Mouse (Mus musculus) heart, embryonic 11.5 days (tissue): ENCODE measurements at regions not wholly inside any gene's neighbourhood (a gene's known extent, or its start where the extent isn't known, plus 50 kb on each side); places are given as distances from the start of the nearest gene placed in this dataset.

ENCODE experiments used
- ATAC-seq: fragments of 200-750 bp; cut with Nextera tagmentation; replicated peaks from 2 replicates; pipeline ENCODE4 v1.8.0; 2017; ENCODE audit warnings: moderate library complexity; ENCODE audit not compliant: insufficient number of reproducible peaks, low FRiP score, low TSS enrichment
- H3K27ac ChIP-seq: fragments of 300-500 bp; sonication (generic); 2 replicates; pipeline ENCODE4 v1.5.1; 2014; ENCODE audit warnings: mild to moderate bottlenecking, low read depth, low read length
- H3K27me3 ChIP-seq: fragments of 300-500 bp; sonication (generic); 2 replicates; pipeline ENCODE4 v1.6.1; 2014; ENCODE audit warnings: mild to moderate bottlenecking, low read length, mixed read lengths; ENCODE audit not compliant: control insufficient read depth, insufficient read depth
- H3K36me3 ChIP-seq: fragments of 300-500 bp; sonication (generic); 2 replicates; pipeline ENCODE4 v1.6.1; 2014; ENCODE audit warnings: mild to moderate bottlenecking, low read length, moderate library complexity, mixed read lengths; ENCODE audit not compliant: control insufficient read depth, insufficient read depth
- H3K4me1 ChIP-seq: fragments of 300-500 bp; sonication (generic); 2 replicates; pipeline ENCODE4 v1.6.1; 2014; ENCODE audit warnings: low read length; ENCODE audit not compliant: control insufficient read depth, insufficient read depth
- H3K4me2 ChIP-seq: fragments of 300-500 bp; sonication (generic); 2 replicates; pipeline ENCODE4 v1.6.1; 2014; ENCODE audit warnings: mild to moderate bottlenecking, moderate library complexity
- H3K4me3 ChIP-seq: fragments of 300-500 bp; sonication (generic); 2 replicates; pipeline ENCODE4 v1.5.1; 2014; ENCODE audit warnings: low read depth, low read length
- H3K9ac ChIP-seq: fragments of 300-500 bp; sonication (generic); 2 replicates; pipeline ENCODE4 v1.6.1; 2014; ENCODE audit warnings: mild to moderate bottlenecking, low read depth, low read length, moderate library complexity
- H3K9me3 ChIP-seq: fragments of 300-500 bp; sonication (generic); replicated peaks from 2 replicates; pipeline ENCODE4 v1.6.1; 2016; ENCODE audit warnings: low read length; ENCODE audit not compliant: control insufficient read depth
- WGBS: fragments of 180-500 bp; shearing (Covaris S2); extraction: QIAGEN DNeasy Blood & Tissue Kit; methylation state at CpG from one replicate; pipeline ENCODE4 v1.1.7; 2014; ENCODE audit not compliant: insufficient replicate concordance; 5-methylcytosine and 5-hydroxymethylcytosine counted together

- H3K9ac ChIP-seq, result no peak overlapping the region
- no peaks in the 10 kb centered on the region for H3K4me1 ChIP-seq
- no peak for ATAC-seq
- no peak overlapping the region for H3K27ac ChIP-seq
- 80% methylated on average over 6 of the region's 6 CpGs for WGBS
- H3K9me3 ChIP-seq, result no peaks in the 10 kb centered on the region
- no peaks in the 10 kb centered on the region for H3K27me3 ChIP-seq
- no peak overlapping the region for H3K4me3 ChIP-seq
- H3K4me2 ChIP-seq, result no peak overlapping the region
- H3K36me3 ChIP-seq, result no peaks in the 10 kb centered on the region
Observed at GRCm38 (mm10) chr9:113158080-113158479, 550.0 kb downstream of the Pdcd6ip start.

- Histone ChIP-seq H3K9ac (no peak overlapping the region), H3K9me3 (no peaks in the 10 kb centered on the region), H3K36me3 (no peaks in the 10 kb centered on the region), H3K27ac (no peak overlapping the region), H3K4me3 (no peak overlapping the region), H3K4me1 (no peaks in the 10 kb centered on the region), H3K27me3 (no peaks in the 10 kb centered on the region), H3K4me2 (no peak overlapping the region)
- 80% methylated on average over 17 of the region's 17 CpGs for WGBS
- no peak for ATAC-seq
Observed at GRCm38 (mm10) chr9:113157474-113158076, 550.5 kb downstream of the Pdcd6ip start.

- Histone ChIP-seq H3K9me3 (no peaks in the 10 kb centered on the region), H3K27ac (no peak overlapping the region), H3K4me2 (no peak overlapping the region), H3K4me3 (no peak overlapping the region), H3K9ac (no peak overlapping the region), H3K36me3 (no peaks in the 10 kb centered on the region), H3K27me3 (no peaks in the 10 kb centered on the region), H3K4me1 (no peaks in the 10 kb centered on the region)
- no peak for ATAC-seq
- 55% methylated on average over 3 of the region's 3 CpGs for WGBS
Observed at GRCm38 (mm10) chr9:113156707-113157106, 551.4 kb downstream of the Pdcd6ip start.

- H3K9me3 ChIP-seq, result no peaks in the 10 kb centered on the region
- no peak overlapping the region for H3K4me2 ChIP-seq
- H3K27me3 ChIP-seq, result no peaks in the 10 kb centered on the region
- H3K9ac ChIP-seq, result no peak overlapping the region
- no peaks in the 10 kb centered on the region for H3K36me3 ChIP-seq
- 60% methylated on average over 5 of the region's 5 CpGs for WGBS
- H3K27ac ChIP-seq, result no peak overlapping the region
- no peak for ATAC-seq
- no peak overlapping the region for H3K4me3 ChIP-seq
- no peaks in the 10 kb centered on the region for H3K4me1 ChIP-seq
Observed at GRCm38 (mm10) chr9:113149084-113149483, 559.0 kb downstream of the Pdcd6ip start.

- 49% methylated on average over 2 of the region's 2 CpGs for WGBS
Observed at GRCm38 (mm10) chr9:113146571-113146970, 561.5 kb downstream of the Pdcd6ip start.

GRCm38 (mm10) chr9:113145036-113145435 lies 563.0 kb downstream of the Pdcd6ip start:
- Histone ChIP-seq H3K9ac (no peak overlapping the region), H3K27me3 (no peaks in the 10 kb centered on the region), H3K9me3 (no peaks in the 10 kb centered on the region), H3K4me3 (no peak overlapping the region), H3K4me2 (no peak overlapping the region), H3K36me3 (no peaks in the 10 kb centered on the region), H3K4me1 (no peaks in the 10 kb centered on the region), H3K27ac (no peak overlapping the region)
- no peak for ATAC-seq
- WGBS, result 48% methylated on average over 2 of the region's 2 CpGs

More at GRCm38 (mm10) chr9:113146571-113146970, 561.5 kb downstream of the Pdcd6ip start:
- no peak for ATAC-seq
- no peak overlapping the region for H3K4me3 ChIP-seq
- no peaks in the 10 kb centered on the region for H3K36me3 ChIP-seq
- H3K9me3 ChIP-seq, result no peaks in the 10 kb centered on the region
- no peaks in the 10 kb centered on the region for H3K27me3 ChIP-seq
- no peaks in the 10 kb centered on the region for H3K4me1 ChIP-seq
- H3K27ac ChIP-seq, result no peak overlapping the region
- no peak overlapping the region for H3K9ac ChIP-seq
- H3K4me2 ChIP-seq, result no peak overlapping the region

- Histone ChIP-seq H3K4me2 (no peak overlapping the region), H3K9ac (no peak overlapping the region), H3K4me1 (no peaks in the 10 kb centered on the region), H3K9me3 (no peaks in the 10 kb centered on the region), H3K36me3 (no peaks in the 10 kb centered on the region), H3K4me3 (no peak overlapping the region), H3K27ac (no peak overlapping the region), H3K27me3 (no peaks in the 10 kb centered on the region)
- no peak for ATAC-seq
- WGBS, result 83% methylated on average over 3 of the region's 3 CpGs
Observed at GRCm38 (mm10) chr9:113134611-113135010, 573.4 kb downstream of the Pdcd6ip start.

- Histone ChIP-seq H3K4me1 (no peaks in the 10 kb centered on the region), H3K4me2 (no peak overlapping the region), H3K27me3 (no peaks in the 10 kb centered on the region), H3K36me3 (no peaks in the 10 kb centered on the region), H3K9ac (no peak overlapping the region), H3K9me3 (no peaks in the 10 kb centered on the region), H3K27ac (no peak overlapping the region), H3K4me3 (no peak overlapping the region)
- ATAC-seq, result no peak
- 67% methylated on average over 7 of the region's 7 CpGs for WGBS
Observed at GRCm38 (mm10) chr9:113123004-113123692, 584.9 kb downstream of the Pdcd6ip start.

- Histone ChIP-seq H3K27me3 (no peaks in the 10 kb centered on the region), H3K9ac (no peak overlapping the region), H3K36me3 (no peaks in the 10 kb centered on the region), H3K4me3 (no peak overlapping the region), H3K4me1 (no peaks in the 10 kb centered on the region), H3K27ac (no peak overlapping the region), H3K4me2 (no peak overlapping the region), H3K9me3 (no peaks in the 10 kb centered on the region)
- no peak for ATAC-seq
- WGBS, result 71% methylated on average over 3 of the region's 3 CpGs
Observed at GRCm38 (mm10) chr9:113122253-113122749, 585.8 kb downstream of the Pdcd6ip start.
